Mouse (Mus musculus) lung, adult 2 months (tissue): Measurements from ENCODE around the gene Slc12a8.

Experiments used
- CTCF ChIP-seq: fragments of 200-500 bp; IDR thresholded peaks from 2 replicates; pipeline ENCODE4 v1.5.1; 2011; ENCODE audit warnings: mild to moderate bottlenecking, low read length, control low read depth; ENCODE audit not compliant: insufficient read depth
- POLR2A ChIP-seq: fragments of 200-500 bp; IDR thresholded peaks from 2 replicates; pipeline ENCODE4 v1.6.1; 2011; ENCODE audit warnings: low read depth, mild to moderate bottlenecking, control low read depth, low read length, borderline replicate concordance; ENCODE audit errors: extremely low read depth

DNA sequence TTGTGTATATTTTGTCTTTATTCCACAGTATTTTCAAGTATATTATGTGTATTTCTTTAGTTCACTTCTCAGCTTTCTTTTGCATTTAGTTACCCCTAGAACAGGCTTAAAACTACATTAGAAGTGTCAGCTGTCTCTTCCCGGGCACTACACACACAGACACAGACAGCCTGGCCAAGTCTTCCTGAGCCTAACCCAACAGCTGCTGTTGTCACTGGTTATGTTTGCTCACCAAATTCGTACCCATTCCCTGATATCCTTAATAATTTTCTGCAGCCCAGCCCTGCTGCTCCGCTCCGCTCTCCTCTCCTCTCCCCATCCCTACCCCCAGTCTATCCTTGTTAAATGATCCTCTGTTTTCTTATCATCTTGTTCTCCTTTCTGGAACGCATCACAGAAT, 112.4 kb downstream of the Slc12a8 start:
- no peak for TF ChIP-seq CTCF
- no peak for TF ChIP-seq POLR2A
